Mouse (Mus musculus) small intestine, adult 2 months (tissue): ENCODE results near the gene Tnik.

ENCODE experiments used
- CTCF ChIP-seq: fragments of 200-500 bp; IDR thresholded peaks from 2 replicates; pipeline ENCODE4 v1.5.1; 2012; ENCODE audit warnings: low read depth, mild to moderate bottlenecking, control low read depth, inconsistent platforms, low read length, moderate library complexity, mixed read lengths; ENCODE audit not compliant: insufficient replicate concordance, insufficient read length; ENCODE audit errors: extremely low read depth
- POLR2A ChIP-seq: fragments of 200-500 bp; IDR thresholded peaks from 2 replicates; pipeline ENCODE4 v1.6.1; 2012; ENCODE audit warnings: low read depth, mild to moderate bottlenecking, control low read depth, inconsistent platforms, low read length, moderate library complexity

DNA sequence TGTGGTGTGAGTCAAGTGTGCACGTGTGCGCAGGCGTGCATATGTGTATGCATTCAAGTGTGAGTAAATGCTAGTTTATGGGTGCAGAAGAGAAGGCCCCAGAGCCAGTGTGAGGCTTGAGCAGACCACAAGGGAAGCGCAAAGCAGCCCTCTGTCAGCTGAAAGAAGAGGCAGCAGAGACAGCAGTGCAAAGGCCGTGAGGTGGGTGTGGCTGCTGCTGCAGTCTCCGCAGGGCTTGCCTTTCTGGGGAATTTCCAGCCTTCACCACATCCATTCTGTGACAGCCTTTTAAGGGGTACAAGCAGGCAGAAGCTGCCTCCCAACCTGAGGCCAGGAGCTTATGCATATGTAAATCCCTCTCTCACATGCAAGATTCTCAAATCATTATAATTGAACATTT lies 139.2 kb downstream of the Tnik start:
- no peak for TF ChIP-seq CTCF
- no peak for TF ChIP-seq POLR2A
